Mouse (Mus musculus): ENCODE measurements around the gene Crebrf. TPM values are rescaled to one million over a fixed set of nuclear protein-coding genes. Genes with fewer than 3 reads are reported as not detected.

Gene Crebrf
- polyA plus RNA-seq, 1 experiment from 2014 or later, result 5.9 TPM

DNA sequence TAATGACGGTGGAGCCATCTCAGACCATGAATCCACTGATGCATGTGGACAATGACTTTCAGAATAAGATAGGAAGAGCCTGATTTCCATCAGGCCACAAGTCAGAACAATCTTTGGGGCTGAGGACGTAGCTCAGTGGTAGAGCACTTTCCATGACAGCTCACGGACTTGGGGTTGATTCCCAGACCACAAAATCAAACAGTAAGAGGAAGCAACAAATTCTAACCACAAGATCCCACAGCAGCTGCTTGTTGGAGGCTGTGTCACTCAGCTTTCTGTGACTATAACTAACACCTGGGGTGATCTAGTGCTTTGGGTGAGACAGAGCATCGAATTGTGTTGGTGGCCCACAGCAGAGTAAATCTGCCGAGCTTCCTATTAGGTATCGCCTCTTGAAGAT is 101.4 kb downstream of the Crebrf start:
- H3K4me2 ChIP-seq (ENCODE audit: low read depth, low read length), result no peak overlapping the region

GRCm38 (mm10) chr17:26817776-26818175 is 102.3 kb downstream of the Crebrf start:
- Histone ChIP-seq H3K4me3 (ENCODE audit: low read depth, low read length) (no peak overlapping the region), H3K4me1 (ENCODE audit: control insufficient read depth, low read depth, low read length) (no peaks in the 10 kb centered on the region), H3K36me3 (ENCODE audit: control insufficient read depth, insufficient read depth) (no peaks in the 10 kb centered on the region)

More for the DNA sequence above, 101.4 kb downstream of the Crebrf start:
- no peaks in the 10 kb centered on the region; the same call in 1 of the 2 replicates for H3K27me3 ChIP-seq (ENCODE audit: control insufficient read depth, insufficient read depth, low read depth, low read length)
- no peak overlapping the region for H3K9ac ChIP-seq (ENCODE audit: low read depth, low read length)
- ATAC-seq (ENCODE audit: low read depth), result no peak
- no peak overlapping the region for H3K27ac ChIP-seq (ENCODE audit: low read length)
- WGBS (ENCODE audit: insufficient replicate concordance), result 35% methylated on average over 6 of the region's 6 CpGs
- no peaks in the 10 kb centered on the region for H3K36me3 ChIP-seq (ENCODE audit: control insufficient read depth, insufficient read depth)
- no peak overlapping the region for H3K4me3 ChIP-seq (ENCODE audit: low read depth, low read length)
- H3K9me3 ChIP-seq (replicated peaks; ENCODE audit: control insufficient read depth, low read length), result no peaks in the 10 kb centered on the region
- no peaks in the 10 kb centered on the region for H3K4me1 ChIP-seq (ENCODE audit: control insufficient read depth, low read depth, low read length)

DNA sequence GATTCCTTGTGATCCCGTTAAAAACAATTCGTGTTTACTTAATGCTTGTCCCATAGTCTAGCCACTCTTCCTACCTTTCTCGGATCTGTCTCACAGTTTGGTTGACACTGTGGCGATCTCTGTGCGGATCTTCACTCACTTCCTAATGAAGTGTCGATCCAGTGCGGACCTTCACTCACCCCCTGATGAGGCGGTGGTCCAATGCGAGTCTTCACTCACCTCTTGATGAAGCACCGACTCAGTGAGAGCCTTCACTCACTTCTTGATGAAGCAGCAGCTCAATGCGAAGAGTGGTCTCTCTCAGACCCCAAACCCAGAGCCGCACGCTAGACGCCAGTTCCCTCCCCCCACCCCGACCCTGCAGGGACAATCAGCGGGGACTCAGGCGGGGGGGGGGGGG is 110.7 kb downstream of the Crebrf start:
- Histone ChIP-seq H3K4me1 (ENCODE audit: control insufficient read depth, low read depth, low read length) (no peaks in the 10 kb centered on the region), H3K36me3 (ENCODE audit: control insufficient read depth, insufficient read depth) (no peaks in the 10 kb centered on the region), H3K4me2 (ENCODE audit: low read depth, low read length) (no peak overlapping the region), H3K9ac (ENCODE audit: low read depth, low read length) (no peak overlapping the region), H3K9me3 (replicated peaks; ENCODE audit: control insufficient read depth, low read length) (no peaks in the 10 kb centered on the region), H3K4me3 (ENCODE audit: low read depth, low read length) (no peak overlapping the region), H3K27ac (ENCODE audit: low read length) (no peak overlapping the region), H3K27me3 (ENCODE audit: control insufficient read depth, insufficient read depth, low read depth, low read length) (no peaks in the 10 kb centered on the region)
- ATAC-seq (ENCODE audit: low read depth), result no peak
- WGBS (ENCODE audit: insufficient replicate concordance), result 57% methylated on average over 15 of the region's 17 CpGs

More at GRCm38 (mm10) chr17:26817776-26818175, 102.3 kb downstream of the Crebrf start:
- no peak for ATAC-seq (ENCODE audit: low read depth)
- H3K27ac ChIP-seq (ENCODE audit: low read length), result no peak overlapping the region
- H3K9ac ChIP-seq (ENCODE audit: low read depth, low read length), result no peak overlapping the region
- H3K27me3 ChIP-seq (ENCODE audit: control insufficient read depth, insufficient read depth, low read depth, low read length), result no peaks in the 10 kb centered on the region
- no peak overlapping the region for H3K4me2 ChIP-seq (ENCODE audit: low read depth, low read length)
- H3K9me3 ChIP-seq (replicated peaks; ENCODE audit: control insufficient read depth, low read length), result no peaks in the 10 kb centered on the region

Other genes with a start within 250 kb of the Crebrf start
- gene Ergic1, start 154.2 kb upstream of the Crebrf start, polyA plus RNA-seq (2015; fragmentation: Nextera tagmentation; extraction: Ambion mirVana), result 36.0 and 39.0 TPM in 2 replicates
- gene Dusp1, start 153.5 kb upstream of the Crebrf start, polyA plus RNA-seq (2015; fragmentation: Nextera tagmentation; extraction: Ambion mirVana), result 22.7 and 25.9 TPM in 2 replicates
- gene Atp6v0e, start 52.4 kb upstream of the Crebrf start, polyA plus RNA-seq (2015; fragmentation: Nextera tagmentation; extraction: Ambion mirVana), result 136 and 143 TPM in 2 replicates
- gene Bnip1, start 65.4 kb downstream of the Crebrf start, polyA plus RNA-seq (2015; fragmentation: Nextera tagmentation; extraction: Ambion mirVana), result 20.1 and 21.4 TPM in 2 replicates
- gene Nkx2-5, start 129.4 kb downstream of the Crebrf start, polyA plus RNA-seq (2015; fragmentation: Nextera tagmentation; extraction: Ambion mirVana), result not detected in 2 replicates
- gene Kifc5b, start 201.4 kb downstream of the Crebrf start, polyA plus RNA-seq (2015; fragmentation: Nextera tagmentation; extraction: Ambion mirVana), result 4.6 and 5.3 TPM in 2 replicates
- 2.1 and 2.6 TPM in 2 replicates for gene Phf1, start 217.4 kb downstream of the Crebrf start, polyA plus RNA-seq (2015; fragmentation: Nextera tagmentation; extraction: Ambion mirVana)
- gene Cuta, start 223.9 kb downstream of the Crebrf start, polyA plus RNA-seq (2015; fragmentation: Nextera tagmentation; extraction: Ambion mirVana), result 73.9 and 80.2 TPM in 2 replicates
- gene Syngap1, start 225.6 kb downstream of the Crebrf start, polyA plus RNA-seq (2015; fragmentation: Nextera tagmentation; extraction: Ambion mirVana), result 0.21 and 0.33 TPM in 2 replicates

Measured in liver, embryonic 16.5 days (tissue).